Mouse (Mus musculus) cerebellum, adult 8-10 months (tissue): ENCODE data around the gene Cyp2j13.
"Not testable (repeated sequence)": the region's sequence is repeated elsewhere in the genome, so short reads cannot be mapped to it uniquely, and the experiment has no call there.

Experiments
- DNase-seq: peaks from one replicate; pipeline ENCODE4 v3.0.0; 2022

The Cyp2j13 gene

GRCm38 (mm10) chr4:96077261-96078125, at the start of gene Cyp2j13:
Cyp2j13 (minus strand) TSS chr4:96077546.
- DNase-seq = peak; percentile 55

- no peak for DNase-seq
These were observed 19.5 kb upstream of the Cyp2j13 start for GRCm38 (mm10) chr4:96096841-96097240.

GRCm38 (mm10) chr4:96091869-96092268, 14.5 kb upstream of the Cyp2j13 start:
- no peak for DNase-seq

GRCm38 (mm10) chr4:96089356-96090048, 12.2 kb upstream of the Cyp2j13 start:
- DNase-seq = not testable (repeated sequence)

- DNase-seq = no peak
These were observed 962 bp upstream of the Cyp2j13 start for GRCm38 (mm10) chr4:96078308-96078707.

GRCm38 (mm10) chr4:96062045-96062444, 15.3 kb downstream of the Cyp2j13 start:
- DNase-seq = no peak

- DNase-seq = no peak
These were observed 17.2 kb downstream of the Cyp2j13 start for GRCm38 (mm10) chr4:96060106-96060505.

- DNase-seq = no peak
These were observed 48.9 kb downstream of the Cyp2j13 start for GRCm38 (mm10) chr4:96028412-96028811.

- DNase-seq = no peak
These were observed 54.5 kb downstream of the Cyp2j13 start for GRCm38 (mm10) chr4:96022803-96023202.

GRCm38 (mm10) chr4:96016875-96017274, 60.5 kb downstream of the Cyp2j13 start:
- DNase-seq = no peak

GRCm38 (mm10) chr4:95982221-95982620, 95.1 kb downstream of the Cyp2j13 start:
- DNase-seq = not testable (repeated sequence)
